Mouse (Mus musculus) intestine, postnatal 0 days (tissue): ENCODE results near the gene Ttc9c. TPM values are rescaled to one million over a fixed set of nuclear protein-coding genes. Genes with fewer than 3 reads are reported as not detected.

Experiments
- ATAC-seq: fragments of 200-750 bp; cut with Nextera tagmentation; 2 replicates; pipeline ENCODE4 v1.8.0; 2017; ENCODE audit warnings: mild to moderate bottlenecking, moderate TSS enrichment, moderate library complexity
- H3K27ac ChIP-seq: fragments of 300-500 bp; sonication (generic); 2 replicates; pipeline ENCODE4 v1.5.1; 2014; ENCODE audit warnings: mild to moderate bottlenecking, low read depth, low read length, moderate library complexity
- H3K27me3 ChIP-seq: fragments of 300-500 bp; sonication (generic); replicated peaks from 2 replicates; pipeline ENCODE4 v1.6.1; 2014; ENCODE audit warnings: low read length, mixed read lengths; ENCODE audit not compliant: control insufficient read depth, insufficient read depth
- H3K36me3 ChIP-seq: fragments of 300-500 bp; sonication (generic); 2 replicates; pipeline ENCODE4 v1.6.1; 2014; ENCODE audit warnings: mild to moderate bottlenecking, moderate library complexity; ENCODE audit not compliant: control insufficient read depth, insufficient read depth
- H3K4me1 ChIP-seq: fragments of 300-500 bp; sonication (generic); replicated peaks from 2 replicates; pipeline ENCODE4 v1.6.1; 2014; ENCODE audit warnings: antibody characterized with exemption, low read length, mixed read lengths; ENCODE audit not compliant: control insufficient read depth, insufficient read depth
- H3K4me2 ChIP-seq: fragments of 300-500 bp; sonication (generic); replicated peaks from 2 replicates; pipeline ENCODE4 v1.6.1; 2014; ENCODE audit warnings: low read depth, mild to moderate bottlenecking, moderate library complexity
- H3K4me3 ChIP-seq: fragments of 300-500 bp; sonication (generic); 2 replicates; pipeline ENCODE4 v1.5.1; 2014; ENCODE audit warnings: low read depth, low read length
- H3K9ac ChIP-seq: fragments of 300-500 bp; sonication (generic); 2 replicates; pipeline ENCODE4 v1.6.1; 2014; ENCODE audit warnings: mild to moderate bottlenecking, low read depth, low read length
- H3K9me3 ChIP-seq: fragments of 300-500 bp; sonication (generic); 2 replicates; pipeline ENCODE4 v1.6.1; 2016; ENCODE audit warnings: mixed run types; ENCODE audit not compliant: control insufficient read depth
- CTCF ChIP-seq: sonication (generic); IDR thresholded peaks from 2 replicates; pipeline ENCODE4 v1.5.1; 2016; ENCODE audit warnings: low read depth, mild to moderate bottlenecking, control low read depth, antibody characterized with exemption, moderate library complexity
- WGBS: fragments of 180-500 bp; shearing (Covaris S2); extraction: QIAGEN DNeasy Blood & Tissue Kit; methylation state at CpG from one replicate; pipeline ENCODE4 v1.1.7; 2014; 5-methylcytosine and 5-hydroxymethylcytosine counted together
- polyA plus RNA-seq: library from polyadenylated mRNA; unstranded; fragments of >200 nt; fragmentation: Nextera tagmentation; extraction: Ambion mirVana; gene quantifications from 2 replicates; pipeline ENCODE4 v1.2.1, GENCODE M21; 2015

Gene Ttc9c
- polyA plus RNA-seq, 1 experiment from 2014 or later: 18.2 TPM

- H3K27ac ChIP-seq: no peak overlapping the region
- ATAC-seq: no peak
- no peaks in the 10 kb centered on the region for H3K27me3 ChIP-seq
- 61% methylated on average over 1 of the region's 1 CpGs for WGBS
- H3K9ac ChIP-seq: no peak overlapping the region
- TF ChIP-seq CTCF: no peak
- H3K4me1 ChIP-seq: no peaks in the 10 kb centered on the region
- H3K36me3 ChIP-seq: peaks cover 16% of the 10 kb centered on the region
- no peak overlapping the region for H3K4me3 ChIP-seq
- no peaks in the 10 kb centered on the region for H3K9me3 ChIP-seq
- no peak overlapping the region for H3K4me2 ChIP-seq
Measured at GRCm38 (mm10) chr19:8789171-8789570, 30.0 kb downstream of the Ttc9c start.

GRCm38 (mm10) chr19:8788521-8788920 is 30.6 kb downstream of the Ttc9c start:
- no peak overlapping the region for H3K9ac ChIP-seq
- WGBS: 38% methylated on average over 3 of the region's 3 CpGs

GRCm38 (mm10) chr19:8786008-8786781 is 32.9 kb downstream of the Ttc9c start, which contains the start of gene Taf6l:
Taf6l (minus strand) TSS chr19:8786417.
- 1% methylated on average over 32 of the region's 32 CpGs for WGBS

More at GRCm38 (mm10) chr19:8788521-8788920, 30.6 kb downstream of the Ttc9c start:
- Histone ChIP-seq H3K27me3 (no peaks in the 10 kb centered on the region), H3K4me2 (no peak overlapping the region), H3K9me3 (no peaks in the 10 kb centered on the region), H3K4me1 (no peaks in the 10 kb centered on the region), H3K27ac (no peak overlapping the region), H3K36me3 (peaks cover 12% of the 10 kb centered on the region), H3K4me3 (no peak overlapping the region)
- ATAC-seq: no peak
- TF ChIP-seq CTCF: no peak

GRCm38 (mm10) chr19:8774951-8775421 is 44.1 kb downstream of the Ttc9c start:
- WGBS: 2% methylated on average over 20 of the region's 20 CpGs

More at GRCm38 (mm10) chr19:8786008-8786781, 32.9 kb downstream of the Ttc9c start, which contains the start of gene Taf6l:
- Histone ChIP-seq H3K9me3 (no peaks in the 10 kb centered on the region), H3K27me3 (no peaks in the 10 kb centered on the region), H3K4me3 (peak within 1 kb of the TSS; percentile 61), H3K4me1 (no peaks in the 10 kb centered on the region), H3K4me2 (peak within 1 kb of the TSS; percentile 60), H3K9ac (peak within 1 kb of the TSS; percentile 64), H3K27ac (peak within 1 kb of the TSS; percentile 47; the same call in 1 of the 2 replicates), H3K36me3 (peaks cover 17% of the 10 kb centered on the region)
- peak; percentile 100 for ATAC-seq
- peak; percentile 54 for TF ChIP-seq CTCF

GRCm38 (mm10) chr19:8774086-8774835 is 44.9 kb downstream of the Ttc9c start, which contains the start of gene Tmem179b:
Tmem179b (minus strand) TSS chr19:8774467.
- H3K36me3 ChIP-seq: peaks cover 6% of the 10 kb centered on the region
- H3K27ac ChIP-seq: peak within 1 kb of the TSS; percentile 98
- H3K9ac ChIP-seq: peak within 1 kb of the TSS; percentile 89
- peak; percentile 93 for ATAC-seq
- peaks cover 5% of the 10 kb centered on the region; the same call in 1 of the 2 replicates for H3K4me1 ChIP-seq
- no peaks in the 10 kb centered on the region for H3K9me3 ChIP-seq
- H3K4me2 ChIP-seq: peak within 1 kb of the TSS; percentile 96
- WGBS: under 1% methylated on average over 68 of the region's 68 CpGs
- H3K27me3 ChIP-seq: no peaks in the 10 kb centered on the region
- H3K4me3 ChIP-seq: peak within 1 kb of the TSS; percentile 73
- peak; percentile 25; the same call in 1 of the 2 replicates for TF ChIP-seq CTCF

More at GRCm38 (mm10) chr19:8774951-8775421, 44.1 kb downstream of the Ttc9c start:
- Histone ChIP-seq H3K4me1 (peaks cover 5% of the 10 kb centered on the region; the same call in 1 of the 2 replicates), H3K9ac (peak overlapping the region; percentile 89), H3K4me3 (peak overlapping the region; percentile 73), H3K27ac (peak overlapping the region; percentile 98), H3K36me3 (no peaks in the 10 kb centered on the region; the same call in none of the 2 replicates), H3K9me3 (no peaks in the 10 kb centered on the region), H3K27me3 (no peaks in the 10 kb centered on the region), H3K4me2 (peak overlapping the region; percentile 96)
- TF ChIP-seq CTCF: no peak
- no peak for ATAC-seq
